Mouse (Mus musculus) left cerebral cortex, adult 2 months (tissue): ENCODE measurements around the gene Grik5. TPM values are rescaled to one million over a fixed set of nuclear protein-coding genes. Genes with fewer than 3 reads are reported as not detected.

ENCODE experiments used
- DNase-seq, 2 experiments: peaks; one replicate each; pipeline ENCODE4 v3.0.0; 2021 to 2022; ENCODE audit warnings: low spot score in 2 of 2, mixed read lengths in 1 of 2; ENCODE audit errors: extremely low spot score in 1 of 2
- H3K27ac ChIP-seq: fragments of 200-600 bp; 2 replicates; pipeline ENCODE4 v1.8.1; 2022
- H3K4me3 ChIP-seq: fragments of 200-600 bp; 2 replicates; pipeline ENCODE4 v1.8.1; 2022
- CTCF ChIP-seq: fragments of 200-600 bp; IDR thresholded peaks from 2 replicates; pipeline ENCODE4 v1.8.1; 2022; ENCODE audit warnings: antibody characterized with exemption, mild to moderate bottlenecking, moderate library complexity
- intact Hi-C: fragments of 180-260 bp; cut with DNase I; formaldehyde crosslinking; loops from one replicate; pipeline ENCODE4 v1.15.1; 2025
- long read RNA-seq, 2 experiments: library from polyadenylated mRNA; stranded (forward); transcript quantifications; one replicate each; pipeline ENCODE4 v2.0.0; 2021; ENCODE audit warnings: borderline mapping rate in 2 of 2
- total RNA-seq, 2 experiments: library from RNA; stranded (reverse); gene quantifications; 2 replicates each; pipeline ENCODE4 v1.2.3; 2021

The Grik5 gene
- total RNA-seq = 100 to 1,000 TPM; 207 to 218 TPM
- long read RNA-seq, experiment 1, transcript Grik5-201 (20 exons, 3,763 nt) = major isoform, 71 of 160 reads
- long read RNA-seq, experiment 1, partial matches to known transcripts = 29 of 160 reads
- long read RNA-seq, experiment 1, other reads (novel, unspliced or antisense) = 57 of 160 reads
- long read RNA-seq, experiment 2, transcript Grik5-201 (20 exons, 3,763 nt) = major isoform, 63 of 159 reads
- long read RNA-seq, experiment 2, partial matches to known transcripts = 45 of 159 reads
- long read RNA-seq, experiment 2, other reads (novel, unspliced or antisense) = 50 of 159 reads

- H3K27ac ChIP-seq = peak within 1 kb of the TSS; percentile 98
- TF ChIP-seq CTCF = no peak
- intact Hi-C loops = loop anchor here (2.0 to 10.0 kb wide), 2 partner anchors 63 to 187 kb away; partner anchors contain the start of gene Rps19
- peak within 1 kb of the TSS; percentile 76 for H3K4me3 ChIP-seq
- DNase-seq = no peak
Observed at GRCm38 (mm10) chr7:25071979-25072715, at the start of gene Grik5, which contains the start of gene Zfp574. Gene Grik5, minus strand, starts transcription at chr7:25072346. Gene Zfp574, plus strand, starts transcription at chr7:25072567.

- no peak overlapping the region for H3K27ac ChIP-seq
- no peak for DNase-seq
- intact Hi-C loops = no loop called here
- no peak overlapping the region for H3K4me3 ChIP-seq
- no peak for TF ChIP-seq CTCF
Observed at GRCm38 (mm10) chr7:25121240-25121786, 49.2 kb upstream of the Grik5 start.

- DNase-seq = no peak
- intact Hi-C loops = no loop called here
- TF ChIP-seq CTCF = no peak
- no peak overlapping the region for H3K4me3 ChIP-seq
- H3K27ac ChIP-seq = no peak overlapping the region
Observed at GRCm38 (mm10) chr7:25120061-25120834, 48.1 kb upstream of the Grik5 start.

GRCm38 (mm10) chr7:25112956-25113603 is 40.9 kb upstream of the Grik5 start:
- intact Hi-C loops = no loop called here
- no peak for TF ChIP-seq CTCF
- H3K27ac ChIP-seq = no peak overlapping the region

GRCm38 (mm10) chr7:25112178-25112955 is 40.2 kb upstream of the Grik5 start:
- intact Hi-C loops = no loop called here
- DNase-seq = no peak
- no peak overlapping the region for H3K4me3 ChIP-seq
- no peak for TF ChIP-seq CTCF
- H3K27ac ChIP-seq = no peak overlapping the region

More at GRCm38 (mm10) chr7:25112956-25113603, 40.9 kb upstream of the Grik5 start:
- H3K4me3 ChIP-seq = no peak overlapping the region
- no peak for DNase-seq

- H3K4me3 ChIP-seq = no peak overlapping the region
- TF ChIP-seq CTCF = no peak
- no peak for DNase-seq
- H3K27ac ChIP-seq = no peak overlapping the region
- intact Hi-C loops = no loop called here
Observed at GRCm38 (mm10) chr7:25110336-25110735, 38.2 kb upstream of the Grik5 start.

- intact Hi-C loops = no loop called here
- Histone ChIP-seq H3K4me3 (no peak overlapping the region), H3K27ac (no peak overlapping the region)
- no peak for DNase-seq
- no peak for TF ChIP-seq CTCF
Observed at GRCm38 (mm10) chr7:25109355-25109754, 37.2 kb upstream of the Grik5 start.

- Histone ChIP-seq H3K27ac (no peak overlapping the region), H3K4me3 (no peak overlapping the region)
- intact Hi-C loops = loop anchor here (2.0 kb wide), 1 partner anchor 26 kb away; no protein-coding TSS in a partner anchor
- DNase-seq = no peak
- no peak for TF ChIP-seq CTCF
Observed at GRCm38 (mm10) chr7:25106790-25107502, 34.8 kb upstream of the Grik5 start.

- DNase-seq = peak; percentile 67 to 85
- Histone ChIP-seq H3K4me3 (no peak overlapping the region), H3K27ac (no peak overlapping the region)
- intact Hi-C loops = loop anchor here (2.0 kb wide), 1 partner anchor 27 kb away; no protein-coding TSS in a partner anchor
- TF ChIP-seq CTCF = peak; percentile 99
Observed at GRCm38 (mm10) chr7:25105411-25106160, 33.4 kb upstream of the Grik5 start.
